Mouse (Mus musculus): ENCODE measurements around the gene Cacna1i. TPM values are rescaled to one million over a fixed set of nuclear protein-coding genes. Genes with fewer than 3 reads are reported as not detected.

Gene Cacna1i
- polyA plus RNA-seq, 1 experiment from 2014 or later, result 0.80 TPM

DNA sequence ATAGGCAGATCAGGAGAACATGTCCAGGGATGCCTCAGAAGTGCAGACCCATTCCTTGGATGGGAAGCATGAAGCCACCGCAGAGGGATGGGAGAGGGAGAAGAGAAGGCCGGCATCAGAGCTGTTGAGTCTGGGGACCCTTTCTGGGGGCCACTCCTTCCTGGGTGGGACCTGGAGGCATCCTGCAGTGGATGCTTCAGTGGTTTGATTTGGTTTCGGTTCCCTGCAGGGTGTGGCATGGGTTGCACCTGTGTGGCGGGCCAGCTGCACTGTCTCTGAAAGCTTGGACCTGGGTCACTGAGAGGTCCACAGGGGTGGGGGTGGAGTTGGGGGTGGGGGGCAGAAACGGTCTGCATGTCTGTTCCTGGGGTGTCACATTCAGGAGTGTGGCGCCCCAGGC is 32.9 kb downstream of the Cacna1i start:
- Histone ChIP-seq H3K4me2 (replicated peaks) (no peak overlapping the region), H3K36me3 (replicated peaks; ENCODE audit: control insufficient read depth, insufficient read depth) (no peaks in the 10 kb centered on the region), H3K27ac (no peak overlapping the region), H3K9me3 (ENCODE audit: control insufficient read depth, low read length) (no peaks in the 10 kb centered on the region), H3K27me3 (ENCODE audit: control insufficient read depth, insufficient read depth, low read length) (no peaks in the 10 kb centered on the region), H3K4me1 (replicated peaks; ENCODE audit: control insufficient read depth, insufficient read depth, low read length) (peaks cover 11% of the 10 kb centered on the region; the same call in 1 of the 2 replicates), H3K4me3 (replicated peaks; ENCODE audit: low read length) (no peak overlapping the region), H3K9ac (no peak overlapping the region)
- WGBS, result 85% methylated on average over 6 of the region's 6 CpGs
- ATAC-seq (ENCODE audit: low FRiP score) (no peak), DNase-seq (ENCODE audit: low spot score) (no peak)

DNA sequence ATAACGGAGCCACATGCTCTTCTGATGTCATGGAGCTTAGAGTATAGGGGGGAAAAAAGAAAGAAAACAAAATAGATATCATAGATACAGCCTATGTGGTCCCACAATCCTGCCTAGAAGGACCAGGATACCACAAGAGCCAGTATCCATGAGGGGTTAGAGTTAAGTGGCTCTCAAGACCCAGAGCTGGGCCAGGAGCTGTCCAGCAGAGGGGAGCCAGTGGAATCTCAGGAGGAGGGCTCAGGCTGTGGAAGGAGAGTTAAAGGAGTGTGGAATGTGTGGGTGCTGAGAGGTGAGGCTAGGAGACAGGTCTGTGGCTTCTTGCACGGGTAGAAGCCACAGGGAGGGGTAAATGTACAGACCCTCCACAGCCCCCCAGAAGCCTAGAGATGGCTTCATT is 38.2 kb downstream of the Cacna1i start:
- 79% methylated on average over 2 of the region's 2 CpGs for WGBS
- no peak for ATAC-seq (ENCODE audit: low FRiP score)

DNA sequence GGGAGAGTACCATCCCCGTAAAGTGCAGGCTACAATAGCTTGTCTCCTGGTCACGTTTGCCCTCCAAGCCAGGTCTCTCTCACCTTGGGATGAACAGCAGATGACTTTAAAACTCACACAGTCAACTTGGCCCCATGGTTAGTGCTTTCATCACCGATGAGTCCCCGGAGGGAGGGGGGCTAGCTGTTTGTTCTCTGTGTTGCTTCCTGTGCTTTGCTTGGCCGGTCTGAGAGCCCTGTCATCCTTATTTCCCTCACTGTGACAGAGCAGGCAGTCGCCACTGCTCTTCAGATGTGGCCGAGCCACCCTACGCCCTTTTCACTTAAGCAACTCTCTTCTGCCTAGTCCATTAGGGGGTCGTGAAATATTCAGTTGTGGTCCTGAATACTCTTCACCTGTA is 38.7 kb downstream of the Cacna1i start:
- Histone ChIP-seq H3K4me1 (replicated peaks; ENCODE audit: control insufficient read depth, insufficient read depth, low read length) (no peaks in the 10 kb centered on the region), H3K36me3 (replicated peaks; ENCODE audit: control insufficient read depth, insufficient read depth) (no peaks in the 10 kb centered on the region), H3K4me2 (replicated peaks) (no peak overlapping the region), H3K9me3 (ENCODE audit: control insufficient read depth, low read length) (no peaks in the 10 kb centered on the region), H3K4me3 (replicated peaks; ENCODE audit: low read length) (no peak overlapping the region), H3K27me3 (ENCODE audit: control insufficient read depth, insufficient read depth, low read length) (no peaks in the 10 kb centered on the region), H3K9ac (no peak overlapping the region), H3K27ac (no peak overlapping the region)
- no peak for DNase-seq (ENCODE audit: low spot score)
- no peak for ATAC-seq (ENCODE audit: low FRiP score)
- 81% methylated on average over 9 of the region's 9 CpGs for WGBS

More for the DNA sequence above, 38.2 kb downstream of the Cacna1i start:
- Histone ChIP-seq H3K27ac (no peak overlapping the region), H3K36me3 (replicated peaks; ENCODE audit: control insufficient read depth, insufficient read depth) (no peaks in the 10 kb centered on the region), H3K9me3 (ENCODE audit: control insufficient read depth, low read length) (no peaks in the 10 kb centered on the region), H3K4me1 (replicated peaks; ENCODE audit: control insufficient read depth, insufficient read depth, low read length) (no peaks in the 10 kb centered on the region), H3K27me3 (ENCODE audit: control insufficient read depth, insufficient read depth, low read length) (no peaks in the 10 kb centered on the region), H3K4me3 (replicated peaks; ENCODE audit: low read length) (no peak overlapping the region), H3K4me2 (replicated peaks) (no peak overlapping the region), H3K9ac (no peak overlapping the region)
- DNase-seq (ENCODE audit: low spot score), result no peak

DNA sequence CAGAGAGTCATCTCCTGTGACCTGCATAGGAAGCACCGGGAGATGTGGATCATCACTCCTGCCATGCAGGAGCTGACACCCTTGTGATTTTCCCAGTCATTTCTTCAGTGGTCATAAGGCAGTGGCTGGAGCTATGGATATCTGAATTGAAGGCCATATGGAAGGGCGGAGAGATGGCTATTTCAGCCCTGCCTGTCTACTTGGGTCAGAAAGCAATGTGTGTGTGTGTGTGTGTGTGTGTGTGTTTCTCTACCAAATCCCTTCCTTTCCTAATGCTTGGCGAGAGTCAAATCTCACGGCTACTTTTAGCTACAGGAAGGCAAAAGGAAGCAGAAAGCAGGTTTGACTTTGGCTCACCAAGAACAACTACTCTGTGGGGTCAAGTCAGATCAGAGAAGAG is 39.9 kb downstream of the Cacna1i start:
- Histone ChIP-seq H3K4me1 (replicated peaks; ENCODE audit: control insufficient read depth, insufficient read depth, low read length) (no peaks in the 10 kb centered on the region), H3K36me3 (replicated peaks; ENCODE audit: control insufficient read depth, insufficient read depth) (no peaks in the 10 kb centered on the region), H3K27me3 (ENCODE audit: control insufficient read depth, insufficient read depth, low read length) (no peaks in the 10 kb centered on the region), H3K4me2 (replicated peaks) (no peak overlapping the region), H3K27ac (no peak overlapping the region), H3K9ac (no peak overlapping the region), H3K9me3 (ENCODE audit: control insufficient read depth, low read length) (no peaks in the 10 kb centered on the region), H3K4me3 (replicated peaks; ENCODE audit: low read length) (no peak overlapping the region)
- no peak for DNase-seq (ENCODE audit: low spot score)
- WGBS, result 90% methylated on average over 4 of the region's 4 CpGs
- no peak for ATAC-seq (ENCODE audit: low FRiP score)

DNA sequence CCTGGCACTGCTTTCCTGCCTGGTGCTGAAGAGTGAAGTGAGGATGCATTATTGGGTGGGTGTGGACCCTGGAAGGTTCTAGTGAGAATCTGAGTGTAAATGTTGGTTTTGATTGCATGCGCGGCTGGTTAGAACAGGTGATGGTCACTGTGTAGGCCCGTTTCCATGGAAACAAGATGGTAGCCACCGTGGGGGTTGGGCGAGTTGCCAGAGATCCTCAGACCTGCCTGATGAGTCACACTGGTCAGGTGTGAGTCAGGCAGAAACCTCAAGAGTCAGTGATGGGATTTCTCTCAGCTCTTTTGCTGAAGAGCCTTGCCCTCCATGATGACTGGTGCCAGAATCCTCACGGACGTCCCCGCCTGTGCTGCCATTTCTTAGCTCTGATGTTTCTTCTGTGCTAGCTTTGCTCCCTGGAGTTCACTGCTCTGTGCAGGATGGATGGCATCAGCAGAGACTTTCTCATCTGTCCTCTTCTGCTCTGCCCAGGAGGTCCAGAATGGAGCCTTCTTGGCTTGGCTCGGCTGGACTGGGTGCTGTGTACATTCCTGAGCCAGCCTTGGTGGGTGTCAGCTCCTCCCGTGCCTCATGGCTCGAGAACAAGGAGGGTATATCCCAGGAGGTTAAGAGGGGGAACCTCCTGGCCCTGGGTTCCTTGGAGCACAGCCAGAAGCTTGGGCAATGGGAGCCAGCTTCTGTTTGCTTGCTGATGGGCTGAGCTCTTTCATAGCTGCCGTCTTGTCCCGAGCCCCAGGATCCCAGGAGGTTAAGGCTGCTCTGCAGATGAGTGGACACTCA is 40.9 kb downstream of the Cacna1i start:
- WGBS, result 82% methylated on average over 13 of the region's 13 CpGs
- no peaks in the 10 kb centered on the region for H3K4me1 ChIP-seq (replicated peaks; ENCODE audit: control insufficient read depth, insufficient read depth, low read length)
- H3K4me3 ChIP-seq (replicated peaks; ENCODE audit: low read length), result no peak overlapping the region
- H3K36me3 ChIP-seq (replicated peaks; ENCODE audit: control insufficient read depth, insufficient read depth), result no peaks in the 10 kb centered on the region
- no peak overlapping the region for H3K4me2 ChIP-seq (replicated peaks)
- H3K27ac ChIP-seq, result no peak overlapping the region
- no peaks in the 10 kb centered on the region for H3K9me3 ChIP-seq (ENCODE audit: control insufficient read depth, low read length)
- no peaks in the 10 kb centered on the region for H3K27me3 ChIP-seq (ENCODE audit: control insufficient read depth, insufficient read depth, low read length)
- H3K9ac ChIP-seq, result no peak overlapping the region
- no peak for ATAC-seq (ENCODE audit: low FRiP score)
- no peak for DNase-seq (ENCODE audit: low spot score)

DNA sequence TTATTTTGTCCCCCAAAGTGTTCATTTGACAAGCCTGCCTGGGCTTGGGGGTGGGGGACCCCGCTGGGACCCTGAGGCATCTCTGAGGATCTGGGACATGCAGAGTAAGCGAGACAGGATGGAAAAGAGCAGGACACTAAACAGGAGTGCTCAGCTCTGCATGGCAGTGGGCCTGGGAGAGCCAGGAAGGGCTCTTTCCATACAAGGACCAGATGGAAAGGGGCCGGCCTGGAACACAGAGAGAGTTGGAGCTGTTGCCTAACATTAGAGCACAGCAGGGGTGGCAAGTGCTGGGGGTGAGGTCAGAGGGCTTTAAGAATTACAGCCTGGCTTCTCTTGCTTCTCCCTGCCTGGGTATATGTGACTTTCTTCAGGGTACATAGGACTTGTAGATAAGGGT is 43.2 kb downstream of the Cacna1i start:
- no peak for ATAC-seq (ENCODE audit: low FRiP score)
- no peak for DNase-seq (ENCODE audit: low spot score)
- H3K36me3 ChIP-seq (replicated peaks; ENCODE audit: control insufficient read depth, insufficient read depth), result no peaks in the 10 kb centered on the region
- H3K27me3 ChIP-seq (ENCODE audit: control insufficient read depth, insufficient read depth, low read length), result no peaks in the 10 kb centered on the region
- 62% methylated on average over 3 of the region's 3 CpGs for WGBS
- H3K4me1 ChIP-seq (replicated peaks; ENCODE audit: control insufficient read depth, insufficient read depth, low read length), result no peaks in the 10 kb centered on the region
- no peaks in the 10 kb centered on the region for H3K9me3 ChIP-seq (ENCODE audit: control insufficient read depth, low read length)
- no peak overlapping the region for H3K4me3 ChIP-seq (replicated peaks; ENCODE audit: low read length)
- H3K27ac ChIP-seq, result no peak overlapping the region
- H3K4me2 ChIP-seq (replicated peaks), result no peak overlapping the region
- no peak overlapping the region for H3K9ac ChIP-seq

DNA sequence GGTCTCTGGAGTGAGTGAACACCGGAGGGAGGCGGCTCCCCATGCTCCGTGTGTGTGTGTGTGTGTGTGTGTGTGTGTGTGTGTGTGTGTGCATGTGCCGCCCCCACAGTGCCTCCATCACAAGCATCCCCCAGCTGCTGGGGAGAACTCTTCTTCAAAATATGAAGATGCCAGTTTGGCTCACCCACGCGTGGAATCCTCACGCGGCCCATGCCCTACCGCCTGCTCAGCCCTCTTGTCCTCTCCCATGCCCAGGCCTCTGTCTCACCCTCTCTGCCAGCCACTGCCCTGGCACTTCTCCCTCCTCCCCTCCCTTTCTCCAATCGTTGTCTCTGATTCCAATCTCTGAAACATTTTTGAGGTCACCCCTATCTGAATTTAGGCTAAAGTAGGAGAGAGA is 47.7 kb downstream of the Cacna1i start:
- Histone ChIP-seq H3K9ac (no peak overlapping the region), H3K4me3 (replicated peaks; ENCODE audit: low read length) (no peak overlapping the region), H3K27me3 (ENCODE audit: control insufficient read depth, insufficient read depth, low read length) (no peaks in the 10 kb centered on the region), H3K4me1 (replicated peaks; ENCODE audit: control insufficient read depth, insufficient read depth, low read length) (no peaks in the 10 kb centered on the region), H3K4me2 (replicated peaks) (no peak overlapping the region), H3K27ac (no peak overlapping the region), H3K9me3 (ENCODE audit: control insufficient read depth, low read length) (no peaks in the 10 kb centered on the region), H3K36me3 (replicated peaks; ENCODE audit: control insufficient read depth, insufficient read depth) (no peaks in the 10 kb centered on the region)
- 86% methylated on average over 10 of the region's 10 CpGs for WGBS
- no peak for DNase-seq (ENCODE audit: low spot score)
- ATAC-seq (ENCODE audit: low FRiP score), result no peak

DNA sequence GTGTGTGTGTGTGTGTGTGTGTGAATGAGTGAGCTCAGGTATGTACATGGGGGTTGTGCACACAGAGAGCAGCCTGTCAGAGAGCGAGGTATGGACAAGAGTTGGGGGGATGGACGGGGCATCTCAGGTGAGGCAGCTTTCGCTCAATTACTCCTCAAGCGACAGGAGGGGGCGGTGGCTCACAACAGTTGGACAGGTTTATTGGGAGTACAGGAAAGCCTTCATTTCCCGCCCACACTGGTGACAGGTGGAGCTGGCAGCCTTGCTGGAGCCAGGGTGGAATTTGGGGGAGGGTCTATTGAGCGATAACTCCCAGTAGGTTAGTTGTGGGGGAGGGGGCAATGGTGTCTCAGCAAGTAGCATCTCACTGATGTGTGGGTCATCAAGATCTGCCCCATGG is 48.2 kb downstream of the Cacna1i start:
- no peak for DNase-seq (ENCODE audit: low spot score)
- 88% methylated on average over 7 of the region's 7 CpGs for WGBS
- no peaks in the 10 kb centered on the region for H3K9me3 ChIP-seq (ENCODE audit: control insufficient read depth, low read length)

DNA sequence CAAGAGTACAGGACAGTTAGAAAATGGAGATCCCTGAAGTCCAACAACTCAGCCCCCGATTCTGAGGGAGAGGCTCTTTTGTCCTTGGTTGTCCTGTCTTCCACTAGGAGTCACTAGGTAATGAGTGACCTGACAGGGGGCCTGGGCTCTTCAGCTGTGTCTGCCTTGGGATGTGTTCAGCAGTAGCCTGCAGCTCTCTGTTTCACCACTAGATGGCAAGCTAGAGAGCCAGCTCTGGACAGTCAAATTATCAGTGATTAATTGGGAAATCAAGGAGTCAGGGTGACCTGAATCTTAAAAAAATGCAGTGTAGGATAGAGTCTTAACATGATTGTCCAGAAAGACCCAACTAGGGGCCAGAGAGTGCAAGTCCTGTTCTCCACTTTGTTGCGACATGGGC is 53.3 kb downstream of the Cacna1i start:
- Histone ChIP-seq H3K36me3 (replicated peaks; ENCODE audit: control insufficient read depth, insufficient read depth) (no peaks in the 10 kb centered on the region), H3K27ac (no peak overlapping the region), H3K4me1 (replicated peaks; ENCODE audit: control insufficient read depth, insufficient read depth, low read length) (0 out of 2 replicates have a peak, but pooled peaks cover 4% of the 10 kb centered on the region), H3K9me3 (ENCODE audit: control insufficient read depth, low read length) (no peaks in the 10 kb centered on the region), H3K9ac (no peak overlapping the region), H3K27me3 (ENCODE audit: control insufficient read depth, insufficient read depth, low read length) (no peaks in the 10 kb centered on the region), H3K4me2 (replicated peaks) (no peak overlapping the region), H3K4me3 (replicated peaks; ENCODE audit: low read length) (no peak overlapping the region)
- ATAC-seq (ENCODE audit: low FRiP score), result no peak
- DNase-seq (ENCODE audit: low spot score), result peak; percentile 66
- 90% methylated on average over 2 of the region's 2 CpGs for WGBS

More for the DNA sequence above, 48.2 kb downstream of the Cacna1i start:
- Histone ChIP-seq H3K36me3 (replicated peaks; ENCODE audit: control insufficient read depth, insufficient read depth) (no peaks in the 10 kb centered on the region), H3K4me3 (replicated peaks; ENCODE audit: low read length) (no peak overlapping the region), H3K27ac (no peak overlapping the region), H3K27me3 (ENCODE audit: control insufficient read depth, insufficient read depth, low read length) (no peaks in the 10 kb centered on the region), H3K9ac (no peak overlapping the region), H3K4me2 (replicated peaks) (no peak overlapping the region), H3K4me1 (replicated peaks; ENCODE audit: control insufficient read depth, insufficient read depth, low read length) (no peaks in the 10 kb centered on the region)
- no peak for ATAC-seq (ENCODE audit: low FRiP score)

DNA sequence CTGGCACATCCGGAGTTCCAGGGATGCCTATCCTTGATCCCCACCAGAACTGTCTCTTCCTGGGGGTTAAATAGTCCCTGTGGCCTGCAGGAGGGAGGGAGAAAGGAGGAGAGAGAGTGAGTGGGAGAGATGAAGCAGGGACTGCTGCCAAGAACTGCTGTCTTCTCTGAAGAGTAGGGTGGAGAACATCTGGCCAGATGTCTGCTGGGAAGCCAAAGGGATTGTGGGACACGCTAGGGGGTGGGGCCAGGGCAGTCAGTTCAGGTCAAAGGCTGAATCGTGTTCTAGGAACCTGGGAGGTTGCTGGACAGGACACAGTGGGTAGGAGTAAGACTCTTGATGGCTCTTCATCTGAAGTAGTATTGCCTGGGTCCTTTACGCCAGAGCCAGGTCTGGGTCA is 55.4 kb downstream of the Cacna1i start:
- Histone ChIP-seq H3K4me3 (replicated peaks; ENCODE audit: low read length) (no peak overlapping the region), H3K4me2 (replicated peaks) (no peak overlapping the region), H3K36me3 (replicated peaks; ENCODE audit: control insufficient read depth, insufficient read depth) (no peaks in the 10 kb centered on the region), H3K9me3 (ENCODE audit: control insufficient read depth, low read length) (no peaks in the 10 kb centered on the region), H3K27ac (no peak overlapping the region), H3K27me3 (ENCODE audit: control insufficient read depth, insufficient read depth, low read length) (no peaks in the 10 kb centered on the region), H3K4me1 (replicated peaks; ENCODE audit: control insufficient read depth, insufficient read depth, low read length) (peaks cover 13% of the 10 kb centered on the region; the same call in 1 of the 2 replicates), H3K9ac (no peak overlapping the region)
- ATAC-seq (ENCODE audit: low FRiP score), result no peak
- 81% methylated on average over 4 of the region's 4 CpGs for WGBS
- DNase-seq (ENCODE audit: low spot score), result no peak

Measured in hindbrain, embryonic 14.5 days (tissue).